Mouse (Mus musculus): ENCODE data around the gene Naxe. TPM values are rescaled to one million over a fixed set of nuclear protein-coding genes. Genes with fewer than 3 reads are reported as not detected.
A peak's percentile ranks its signal among the peaks of the same experiment; 100 is the strongest.

Gene Naxe
- 90.5 and 117 TPM in 2 replicates for polyA plus RNA-seq (2012; rRNA removed)

GRCm38 (mm10) chr3:88057902-88058696 lies at the start of gene Naxe:
TSS of gene Naxe (minus strand) at chr3:88058495.
- H3K4me3 ChIP-seq (replicated peaks; ENCODE audit: extremely low read depth, low read depth, low read length): peak within 1 kb of the TSS; percentile 90
- WGBS: under 1% methylated on average over 60 of the region's 60 CpGs
- DNase-seq: peak; percentile 85

GRCm38 (mm10) chr3:88106126-88106525 lies 47.8 kb upstream of the Naxe start:
- 94% methylated on average over 4 of the region's 4 CpGs for WGBS
- H3K4me1 ChIP-seq (ENCODE audit: control insufficient read depth, insufficient read depth, low read length): no peaks in the 10 kb centered on the region
- TF ChIP-seq CTCF (IDR thresholded peaks at IDR 0.05; ENCODE audit: insufficient read depth, low read length) (no peak), POLR2A (IDR thresholded peaks at IDR 0.05; ENCODE audit: borderline replicate concordance, extremely low read depth, low read depth, low read length) (no peak)
- no peak overlapping the region for H3K4me3 ChIP-seq (replicated peaks; ENCODE audit: extremely low read depth, low read depth, low read length)
- no peak for DNase-seq

More at GRCm38 (mm10) chr3:88057902-88058696, at the start of gene Naxe:
- H3K4me1 ChIP-seq (ENCODE audit: control insufficient read depth, insufficient read depth, low read length): peaks cover 8% of the 10 kb centered on the region
- TF ChIP-seq POLR2A (IDR thresholded peaks at IDR 0.05; ENCODE audit: borderline replicate concordance, extremely low read depth, low read depth, low read length) (peak; percentile 89), CTCF (IDR thresholded peaks at IDR 0.05; ENCODE audit: insufficient read depth, low read length) (no peak)

- TF ChIP-seq CTCF (IDR thresholded peaks at IDR 0.05; ENCODE audit: insufficient read depth, low read length) (no peak), POLR2A (IDR thresholded peaks at IDR 0.05; ENCODE audit: borderline replicate concordance, extremely low read depth, low read depth, low read length) (no peak)
- no peaks in the 10 kb centered on the region for H3K4me1 ChIP-seq (ENCODE audit: control insufficient read depth, insufficient read depth, low read length)
- WGBS: 61% methylated on average over 6 of the region's 6 CpGs
- H3K4me3 ChIP-seq (replicated peaks; ENCODE audit: extremely low read depth, low read depth, low read length): no peak overlapping the region
- DNase-seq: no peak
Observed at GRCm38 (mm10) chr3:88102611-88103010, 44.3 kb upstream of the Naxe start.

- no peak overlapping the region for H3K4me3 ChIP-seq (replicated peaks; ENCODE audit: extremely low read depth, low read depth, low read length)
- DNase-seq: no peak
- WGBS: 59% methylated on average over 6 of the region's 6 CpGs
- no peak for TF ChIP-seq CTCF (IDR thresholded peaks at IDR 0.05; ENCODE audit: insufficient read depth, low read length)
- no peak for TF ChIP-seq POLR2A (IDR thresholded peaks at IDR 0.05; ENCODE audit: borderline replicate concordance, extremely low read depth, low read depth, low read length)
- H3K4me1 ChIP-seq (ENCODE audit: control insufficient read depth, insufficient read depth, low read length): no peaks in the 10 kb centered on the region
Observed at GRCm38 (mm10) chr3:88102196-88102595, 43.9 kb upstream of the Naxe start.

- TF ChIP-seq CTCF (IDR thresholded peaks at IDR 0.05; ENCODE audit: insufficient read depth, low read length) (no peak), POLR2A (IDR thresholded peaks at IDR 0.05; ENCODE audit: borderline replicate concordance, extremely low read depth, low read depth, low read length) (no peak)
- H3K4me3 ChIP-seq (replicated peaks; ENCODE audit: extremely low read depth, low read depth, low read length): no peak overlapping the region
- DNase-seq: no peak
- WGBS: 87% methylated on average over 7 of the region's 7 CpGs
- no peaks in the 10 kb centered on the region for H3K4me1 ChIP-seq (ENCODE audit: control insufficient read depth, insufficient read depth, low read length)
Observed at GRCm38 (mm10) chr3:88101736-88102135, 43.4 kb upstream of the Naxe start.

GRCm38 (mm10) chr3:88100251-88100650 lies 42.0 kb upstream of the Naxe start:
- no peak overlapping the region for H3K4me3 ChIP-seq (replicated peaks; ENCODE audit: extremely low read depth, low read depth, low read length)
- no peak for TF ChIP-seq CTCF (IDR thresholded peaks at IDR 0.05; ENCODE audit: insufficient read depth, low read length)
- TF ChIP-seq POLR2A (IDR thresholded peaks at IDR 0.05; ENCODE audit: borderline replicate concordance, extremely low read depth, low read depth, low read length): no peak
- 50% methylated on average over 3 of the region's 3 CpGs for WGBS
- H3K4me1 ChIP-seq (ENCODE audit: control insufficient read depth, insufficient read depth, low read length): no peaks in the 10 kb centered on the region
- DNase-seq: no peak

- TF ChIP-seq CTCF (IDR thresholded peaks at IDR 0.05; ENCODE audit: insufficient read depth, low read length): no peak
- TF ChIP-seq POLR2A (IDR thresholded peaks at IDR 0.05; ENCODE audit: borderline replicate concordance, extremely low read depth, low read depth, low read length): no peak
- no peak for DNase-seq
- Histone ChIP-seq H3K4me3 (replicated peaks; ENCODE audit: extremely low read depth, low read depth, low read length) (no peak overlapping the region), H3K4me1 (ENCODE audit: control insufficient read depth, insufficient read depth, low read length) (no peaks in the 10 kb centered on the region)
- WGBS: 76% methylated on average over 6 of the region's 6 CpGs
Observed at GRCm38 (mm10) chr3:88097666-88098065, 39.4 kb upstream of the Naxe start.

- DNase-seq: no peak
- WGBS: 92% methylated on average over 5 of the region's 5 CpGs
Observed at GRCm38 (mm10) chr3:88094126-88094525, 35.8 kb upstream of the Naxe start.

GRCm38 (mm10) chr3:88090616-88091015 lies 32.3 kb upstream of the Naxe start:
- 93% methylated on average over 6 of the region's 6 CpGs for WGBS
- Histone ChIP-seq H3K4me1 (ENCODE audit: control insufficient read depth, insufficient read depth, low read length) (no peaks in the 10 kb centered on the region), H3K4me3 (replicated peaks; ENCODE audit: extremely low read depth, low read depth, low read length) (no peak overlapping the region)
- no peak for TF ChIP-seq POLR2A (IDR thresholded peaks at IDR 0.05; ENCODE audit: borderline replicate concordance, extremely low read depth, low read depth, low read length)
- no peak for TF ChIP-seq CTCF (IDR thresholded peaks at IDR 0.05; ENCODE audit: insufficient read depth, low read length)
- DNase-seq: no peak

More at GRCm38 (mm10) chr3:88094126-88094525, 35.8 kb upstream of the Naxe start:
- no peak for TF ChIP-seq POLR2A (IDR thresholded peaks at IDR 0.05; ENCODE audit: borderline replicate concordance, extremely low read depth, low read depth, low read length)
- TF ChIP-seq CTCF (IDR thresholded peaks at IDR 0.05; ENCODE audit: insufficient read depth, low read length): no peak
- no peaks in the 10 kb centered on the region for H3K4me1 ChIP-seq (ENCODE audit: control insufficient read depth, insufficient read depth, low read length)
- H3K4me3 ChIP-seq (replicated peaks; ENCODE audit: extremely low read depth, low read depth, low read length): no peak overlapping the region

GRCm38 (mm10) chr3:88090106-88090505 lies 31.8 kb upstream of the Naxe start:
- TF ChIP-seq POLR2A (IDR thresholded peaks at IDR 0.05; ENCODE audit: borderline replicate concordance, extremely low read depth, low read depth, low read length) (no peak), CTCF (IDR thresholded peaks at IDR 0.05; ENCODE audit: insufficient read depth, low read length) (no peak)
- WGBS: 94% methylated on average over 7 of the region's 7 CpGs

More at GRCm38 (mm10) chr3:88090106-88090505, 31.8 kb upstream of the Naxe start:
- Histone ChIP-seq H3K4me3 (replicated peaks; ENCODE audit: extremely low read depth, low read depth, low read length) (no peak overlapping the region), H3K4me1 (ENCODE audit: control insufficient read depth, insufficient read depth, low read length) (no peaks in the 10 kb centered on the region)
- DNase-seq: no peak

Measured in lung, adult 2 months (tissue).